Mouse (Mus musculus) embryonic facial prominence, embryonic 10.5 days (tissue): ENCODE measurements around the gene Tdrd9. TPM values are rescaled to one million over a fixed set of nuclear protein-coding genes. Genes with fewer than 3 reads are reported as not detected.
"Not testable (repeated sequence)": the region's sequence is repeated elsewhere in the genome, so short reads cannot be mapped to it uniquely, and the experiment has no call there.

Experiments
- DNase-seq: peaks from one replicate; pipeline ENCODE4 v3.0.0-alpha.2; 2017; ENCODE audit warnings: low spot score
- H3K27ac ChIP-seq: fragments of 300-500 bp; sonication (generic); replicated peaks from 2 replicates; pipeline ENCODE4 v1.5.1; 2016; ENCODE audit warnings: mild to moderate bottlenecking
- H3K27me3 ChIP-seq: fragments of 300-500 bp; sonication (generic); replicated peaks from 2 replicates; pipeline ENCODE4 v1.6.1; 2016; ENCODE audit warnings: low read depth, mild to moderate bottlenecking; ENCODE audit not compliant: poor library complexity, severe bottlenecking
- H3K36me3 ChIP-seq: fragments of 300-500 bp; sonication (generic); replicated peaks from 2 replicates; pipeline ENCODE4 v1.6.1; 2016; ENCODE audit warnings: mild to moderate bottlenecking, moderate library complexity
- H3K4me1 ChIP-seq: fragments of 300-500 bp; sonication (generic); 2 replicates; pipeline ENCODE4 v1.6.1; 2016
- H3K4me3 ChIP-seq: fragments of 300-500 bp; sonication (generic); 2 replicates; pipeline ENCODE4 v1.5.1; 2016; ENCODE audit warnings: mild to moderate bottlenecking, moderate library complexity
- H3K9me3 ChIP-seq: fragments of 300-500 bp; sonication (generic); 2 replicates; pipeline ENCODE4 v1.6.1; 2016; ENCODE audit warnings: mild to moderate bottlenecking
- WGBS: fragments of 180-500 bp; shearing (Covaris S2); methylation state at CpG from one replicate; pipeline ENCODE4 v1.1.7; 2016; 5-methylcytosine and 5-hydroxymethylcytosine counted together
- polyA plus RNA-seq: library from polyadenylated mRNA; unstranded; fragments of >200 nt; fragmentation: Nextera tagmentation; extraction: Ambion mirVana; gene quantifications from 2 replicates; pipeline ENCODE4 v1.2.1, GENCODE M21; 2016

The Tdrd9 gene
- polyA plus RNA-seq, 1 experiment from 2014 or later, result 1.1 TPM

GRCm38 (mm10) chr12:112016346-112016745 lies 45.0 kb downstream of the Tdrd9 start:
- no peak for DNase-seq
- Histone ChIP-seq H3K27ac (no peak overlapping the region), H3K4me1 (peaks cover 25% of the 10 kb centered on the region), H3K27me3 (no peaks in the 10 kb centered on the region), H3K9me3 (peaks cover 12% of the 10 kb centered on the region; the same call in 1 of the 2 replicates), H3K36me3 (no peaks in the 10 kb centered on the region), H3K4me3 (no peak overlapping the region)
- WGBS, result 71% methylated on average over 4 of the region's 4 CpGs

GRCm38 (mm10) chr12:112023306-112023705 lies 51.9 kb downstream of the Tdrd9 start:
- Histone ChIP-seq H3K9me3 (peaks cover 16% of the 10 kb centered on the region; the same call in 1 of the 2 replicates), H3K36me3 (no peaks in the 10 kb centered on the region), H3K27me3 (no peaks in the 10 kb centered on the region), H3K4me1 (no peaks in the 10 kb centered on the region), H3K27ac (no peak overlapping the region), H3K4me3 (no peak overlapping the region)
- 75% methylated on average over 2 of the region's 2 CpGs for WGBS
- no peak for DNase-seq

- Histone ChIP-seq H3K27ac (no peak overlapping the region), H3K36me3 (no peaks in the 10 kb centered on the region), H3K9me3 (peaks cover 15% of the 10 kb centered on the region; the same call in 1 of the 2 replicates), H3K4me1 (no peaks in the 10 kb centered on the region), H3K27me3 (no peaks in the 10 kb centered on the region), H3K4me3 (no peak overlapping the region)
- DNase-seq, result no peak
- WGBS, result 84% methylated on average over 17 of the region's 17 CpGs
These were observed 53.4 kb downstream of the Tdrd9 start for GRCm38 (mm10) chr12:112024581-112025310.

- 88% methylated on average over 13 of the region's 13 CpGs for WGBS
- H3K9me3 ChIP-seq, result peaks cover 10% of the 10 kb centered on the region; the same call in 1 of the 2 replicates
- DNase-seq, result no peak
- H3K27ac ChIP-seq, result no peak overlapping the region
- no peaks in the 10 kb centered on the region for H3K27me3 ChIP-seq
- no peak overlapping the region for H3K4me3 ChIP-seq
- no peaks in the 10 kb centered on the region for H3K4me1 ChIP-seq
- H3K36me3 ChIP-seq, result no peaks in the 10 kb centered on the region
These were observed 54.1 kb downstream of the Tdrd9 start for GRCm38 (mm10) chr12:112025457-112025856.

- 80% methylated on average over 14 of the region's 14 CpGs for WGBS
These were observed 54.7 kb downstream of the Tdrd9 start for GRCm38 (mm10) chr12:112025907-112026645.

GRCm38 (mm10) chr12:112027408-112027807 lies 56.0 kb downstream of the Tdrd9 start:
- no peaks in the 10 kb centered on the region for H3K27me3 ChIP-seq

More at GRCm38 (mm10) chr12:112025907-112026645, 54.7 kb downstream of the Tdrd9 start:
- Histone ChIP-seq H3K27me3 (no peaks in the 10 kb centered on the region), H3K4me3 (no peak overlapping the region), H3K36me3 (no peaks in the 10 kb centered on the region), H3K4me1 (no peaks in the 10 kb centered on the region), H3K9me3 (peaks cover 7% of the 10 kb centered on the region; the same call in 1 of the 2 replicates), H3K27ac (no peak overlapping the region)
- no peak for DNase-seq

GRCm38 (mm10) chr12:112033409-112033975 lies 62.1 kb downstream of the Tdrd9 start:
- H3K9me3 ChIP-seq, result no peaks in the 10 kb centered on the region

More at GRCm38 (mm10) chr12:112027408-112027807, 56.0 kb downstream of the Tdrd9 start:
- WGBS, result 79% methylated on average over 4 of the region's 4 CpGs
- no peak for DNase-seq
- Histone ChIP-seq H3K4me1 (no peaks in the 10 kb centered on the region), H3K36me3 (no peaks in the 10 kb centered on the region), H3K27ac (no peak overlapping the region), H3K4me3 (no peak overlapping the region), H3K9me3 (no peaks in the 10 kb centered on the region)

GRCm38 (mm10) chr12:112035341-112036100 lies 64.2 kb downstream of the Tdrd9 start:
- not testable (repeated sequence) for H3K4me3 ChIP-seq, H3K27me3 ChIP-seq, H3K4me1 ChIP-seq, H3K9me3 ChIP-seq, H3K36me3 ChIP-seq, DNase-seq, H3K27ac ChIP-seq
- 85% methylated on average over 6 of the region's 6 CpGs for WGBS

More at GRCm38 (mm10) chr12:112033409-112033975, 62.1 kb downstream of the Tdrd9 start:
- no peaks in the 10 kb centered on the region for H3K27me3 ChIP-seq
- 77% methylated on average over 10 of the region's 10 CpGs for WGBS
- H3K4me3 ChIP-seq, result no peak overlapping the region
- no peak for DNase-seq
- no peaks in the 10 kb centered on the region for H3K36me3 ChIP-seq
- no peaks in the 10 kb centered on the region for H3K4me1 ChIP-seq
- H3K27ac ChIP-seq, result no peak overlapping the region

GRCm38 (mm10) chr12:112038441-112038840 lies 67.1 kb downstream of the Tdrd9 start:
- no peak for DNase-seq
- Histone ChIP-seq H3K36me3 (no peaks in the 10 kb centered on the region), H3K4me1 (no peaks in the 10 kb centered on the region), H3K9me3 (no peaks in the 10 kb centered on the region), H3K27me3 (no peaks in the 10 kb centered on the region), H3K4me3 (no peak overlapping the region), H3K27ac (no peak overlapping the region)
- WGBS, result 93% methylated on average over 10 of the region's 10 CpGs

GRCm38 (mm10) chr12:112039169-112039568 lies 67.8 kb downstream of the Tdrd9 start:
- H3K36me3 ChIP-seq, result no peaks in the 10 kb centered on the region
- no peaks in the 10 kb centered on the region for H3K9me3 ChIP-seq
- WGBS, result 91% methylated on average over 10 of the region's 10 CpGs
- no peak for DNase-seq
- H3K27me3 ChIP-seq, result no peaks in the 10 kb centered on the region
- H3K4me1 ChIP-seq, result no peaks in the 10 kb centered on the region
- H3K4me3 ChIP-seq, result no peak overlapping the region
- no peak overlapping the region for H3K27ac ChIP-seq

GRCm38 (mm10) chr12:112042681-112043080 lies 71.3 kb downstream of the Tdrd9 start:
- H3K36me3 ChIP-seq, result no peaks in the 10 kb centered on the region
- no peaks in the 10 kb centered on the region for H3K4me1 ChIP-seq
- 92% methylated on average over 14 of the region's 14 CpGs for WGBS
- no peak overlapping the region for H3K27ac ChIP-seq
- no peak overlapping the region for H3K4me3 ChIP-seq
- DNase-seq, result no peak
- H3K9me3 ChIP-seq, result no peaks in the 10 kb centered on the region
- H3K27me3 ChIP-seq, result no peaks in the 10 kb centered on the region

- DNase-seq, result peak; percentile 76
- no peaks in the 10 kb centered on the region for H3K36me3 ChIP-seq
- WGBS, result 5% methylated on average over 6 of the region's 6 CpGs
These were observed 106.3 kb downstream of the Tdrd9 start for GRCm38 (mm10) chr12:112077651-112078050.

More at GRCm38 (mm10) chr12:112077651-112078050, 106.3 kb downstream of the Tdrd9 start:
- peaks cover 5% of the 10 kb centered on the region; the same call in 1 of the 2 replicates for H3K4me1 ChIP-seq
- H3K9me3 ChIP-seq, result no peaks in the 10 kb centered on the region
- H3K4me3 ChIP-seq, result no peak overlapping the region
- 0 out of 2 replicates have a peak, but pooled peaks cover 3% of the 10 kb centered on the region for H3K27me3 ChIP-seq
- H3K27ac ChIP-seq, result no peak overlapping the region
